Mouse (Mus musculus) CH12F3 (cell line): Measurements from ENCODE around the gene Pkp1.

Experiments used
- in situ Hi-C: fragments of 300-500 bp; cut with MboI; formaldehyde crosslinking; loops from 2 replicates; pipeline ENCODE4 v1.14.3; 2020; ENCODE audit warnings: low sequenced_read_pairs

Pkp1 gene

DNA sequence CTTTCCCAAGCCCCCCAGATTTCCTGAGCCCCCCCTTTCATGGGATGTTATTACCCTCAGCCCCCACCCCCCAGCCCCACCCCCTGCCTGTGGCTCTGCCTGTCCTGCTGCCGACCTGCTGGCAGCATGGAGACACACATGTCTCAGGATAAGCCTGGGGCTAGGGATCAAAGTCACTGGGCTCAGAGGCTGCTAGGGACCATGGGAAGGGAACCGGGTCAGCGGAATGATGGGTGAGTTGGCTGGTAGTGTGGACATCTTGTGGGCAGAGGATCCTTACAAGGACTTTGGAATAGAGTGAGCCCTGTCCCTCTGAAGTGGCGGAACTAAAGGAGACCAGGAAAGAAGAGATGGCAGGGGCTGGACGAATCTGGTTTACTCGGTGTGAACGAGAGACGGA, 84.0 kb downstream of the Pkp1 start:
- in situ Hi-C loops: no loop called here

DNA sequence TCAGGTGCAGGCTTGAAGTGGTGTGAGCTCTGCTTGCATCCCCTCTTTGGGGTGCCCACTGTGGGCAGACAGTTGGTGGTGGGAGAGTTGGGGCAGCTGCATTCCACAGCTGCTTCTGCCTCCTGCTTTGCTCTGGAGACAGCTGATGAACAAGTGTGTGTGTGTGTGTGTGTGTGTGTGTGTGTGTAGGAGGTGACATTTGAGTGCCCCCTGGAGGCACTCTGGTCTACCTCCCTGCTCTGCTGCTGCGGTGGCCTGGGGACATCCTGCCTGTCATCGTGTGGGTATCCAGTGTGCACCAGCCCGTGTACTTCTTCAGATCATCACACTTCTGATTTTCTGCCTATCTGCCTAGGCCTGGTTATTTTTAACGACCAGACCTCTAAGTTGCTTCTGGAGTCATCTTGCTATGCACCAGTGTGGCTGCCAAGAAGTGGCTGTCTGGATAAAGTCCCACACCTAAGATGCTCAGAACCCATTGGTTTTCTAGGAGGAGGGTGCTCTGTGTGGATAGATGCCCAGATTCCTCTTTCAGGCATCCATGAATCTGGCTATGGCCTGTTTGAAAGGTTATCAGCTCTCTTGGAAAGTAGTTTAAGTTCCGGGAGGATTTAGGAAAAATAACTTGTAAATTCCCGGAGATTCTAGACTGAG, 84.7 kb downstream of the Pkp1 start:
- in situ Hi-C loops: no loop called here

GRCm38 (mm10) chr1:135828918-135829317, 90.1 kb downstream of the Pkp1 start:
- in situ Hi-C loops: no loop called here

GRCm38 (mm10) chr1:135821780-135822179, 97.2 kb downstream of the Pkp1 start:
- in situ Hi-C loops: no loop called here
